Mouse (Mus musculus): ENCODE results near the gene Sdcbp2.

DNA sequence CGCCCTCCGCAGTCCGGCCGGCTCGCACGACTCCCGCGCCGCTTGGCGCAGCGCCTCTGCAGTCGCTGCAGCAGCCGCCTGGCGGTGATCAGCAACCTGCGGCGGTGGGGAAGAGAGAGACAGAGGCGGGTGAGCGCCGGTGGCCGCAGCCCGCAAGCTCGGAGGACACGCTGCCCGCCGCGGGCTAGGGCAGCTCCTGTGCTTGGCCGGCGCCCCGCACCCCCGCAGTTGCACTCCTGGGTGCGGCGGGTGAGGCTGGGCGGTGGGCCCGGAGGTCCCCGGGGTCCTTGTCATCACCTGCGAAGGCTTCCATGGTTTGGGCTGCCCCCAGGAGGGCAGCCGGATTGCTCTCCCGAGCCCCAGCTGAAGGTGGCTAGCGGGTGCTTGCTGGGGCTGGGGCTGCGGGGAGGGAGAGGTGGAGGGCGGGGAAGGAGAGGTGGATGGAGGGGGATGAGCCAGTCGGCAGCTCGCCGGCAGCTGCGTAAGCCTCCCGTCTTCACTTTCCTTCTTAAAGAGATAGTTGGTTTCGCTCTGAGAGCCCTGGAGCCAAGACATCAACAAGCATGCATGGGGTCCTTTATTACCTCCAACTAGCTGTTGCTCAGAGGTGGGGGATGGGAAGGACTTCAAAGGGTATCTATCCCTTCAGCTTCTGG lies 59.9 kb downstream of the Sdcbp2 start, which contains the start of gene Snph:
- no peak for TF ChIP-seq CTCF (IDR thresholded peaks at IDR 0.05; ENCODE audit: extremely low read depth, insufficient read depth, insufficient read length, insufficient replicate concordance)
- no peak for TF ChIP-seq POLR2A (IDR thresholded peaks at IDR 0.05; ENCODE audit: low read depth, low read length)

All from spleen, adult 2 months (tissue).